8 mouse cellular contexts compared by ENCODE assay signal in the genomic region with DNA sequence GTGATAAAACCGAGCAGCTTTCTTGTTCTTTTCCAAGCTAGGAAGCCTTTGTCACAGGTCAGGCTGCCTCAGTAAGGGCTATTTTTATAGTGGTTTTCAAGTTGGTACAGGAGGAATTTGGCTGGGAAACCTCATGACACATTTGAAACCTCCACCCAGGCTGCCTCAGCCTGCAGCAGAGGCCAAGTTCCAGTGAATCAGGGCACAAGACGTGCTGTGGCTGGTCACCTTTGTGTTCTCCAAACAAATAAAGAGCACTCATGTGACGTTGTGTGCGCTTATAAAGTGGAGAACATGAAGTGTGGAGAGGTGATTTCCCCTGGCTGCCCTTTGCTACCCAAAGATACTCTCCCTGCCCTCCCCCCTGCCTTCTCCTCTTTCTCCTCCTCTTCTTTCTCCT. TPM values are rescaled to one million over a fixed set of nuclear protein-coding genes. Genes with fewer than 3 reads are reported as not detected.
DNase-seq lines count a peak whose midpoint lies in the region; ATAC-seq and TF ChIP-seq lines count a peak whose summit lies in the region.
"Had no signal": no experiment of that assay in that cellular context is flagged by ENCODE, and none has a peak within 500 bp of the region (broad histone marks: within the 10 kb centered on the region; RNA-seq: fewer than 3 reads in every experiment).

No protein-coding gene starts in this region.

- TF ChIP-seq EP300 in stomach, postnatal 0 days (optimal IDR thresholded peaks at IDR 0.05), result no peak

- peak overlapping the region; percentile 81 for H3K27ac ChIP-seq in stomach, postnatal 0 days (replicated peaks)
- no peak overlapping the region for H3K27ac ChIP-seq in forebrain, postnatal 0 days (ENCODE audit: low read depth, low read length)
- H3K27ac ChIP-seq: midbrain, embryonic 12.5 days had no signal

- ATAC-seq in stomach, postnatal 0 days (ENCODE audit: low FRiP score, low TSS enrichment), result peak; percentile 68
- ATAC-seq in forebrain, postnatal 0 days, result no peak

- peak; percentile 84 for DNase-seq in Muller cell, postnatal 12 days (ENCODE audit: inconsistent ontology term)
- DNase-seq in adrenal gland, adult 8-10 months, result peak; percentile 45
- DNase-seq in gastrocnemius, postnatal 25 days, result peak; percentile 83
- peak; percentile 35 for DNase-seq in kidney, postnatal 14 days
- DNase-seq in stomach, postnatal 0 days (ENCODE audit: low spot score), result peak; percentile 65
- no peak for DNase-seq in right cerebral cortex, postnatal 10 days (ENCODE audit: low spot score in 2 of 2)
- no peak for DNase-seq in forebrain, postnatal 0 days

- whole genome bisulfite sequencing in stomach, postnatal 0 days, result 17% methylated on average over 4 of the region's 4 CpGs
- WGBS in forebrain, postnatal 0 days, result 33% methylated on average over 4 of the region's 4 CpGs

- H3K9ac ChIP-seq in stomach, postnatal 0 days (ENCODE audit: low read length), result no peak overlapping the region
- no peak overlapping the region for H3K9ac ChIP-seq in forebrain, postnatal 0 days
- H3K9ac ChIP-seq: midbrain, embryonic 12.5 days had no signal

- H3K9me3 ChIP-seq in stomach, postnatal 0 days (ENCODE audit: control insufficient read depth, low read length), result no peaks in the 10 kb centered on the region
- H3K9me3 ChIP-seq in forebrain, postnatal 0 days (ENCODE audit: low read length), result no peaks in the 10 kb centered on the region
- H3K9me3 ChIP-seq: midbrain, embryonic 12.5 days had no signal

- H3K36me3 ChIP-seq in stomach, postnatal 0 days (ENCODE audit: control insufficient read depth, insufficient read depth, low read length), result no peaks in the 10 kb centered on the region
- H3K36me3 ChIP-seq in forebrain, postnatal 0 days (ENCODE audit: insufficient read depth), result no peaks in the 10 kb centered on the region
- H3K36me3 ChIP-seq: midbrain, embryonic 12.5 days had no signal

- no peak overlapping the region for H3K4me2 ChIP-seq in stomach, postnatal 0 days (replicated peaks; ENCODE audit: low read depth)
- no peak overlapping the region for H3K4me2 ChIP-seq in forebrain, postnatal 0 days (ENCODE audit: low read depth)
- H3K4me2 ChIP-seq: midbrain, embryonic 12.5 days had no signal

- H3K4me1 ChIP-seq in stomach, postnatal 0 days (replicated peaks; ENCODE audit: control insufficient read depth, insufficient read depth), result no peaks in the 10 kb centered on the region
- no peaks in the 10 kb centered on the region for H3K4me1 ChIP-seq in forebrain, postnatal 0 days (ENCODE audit: insufficient read depth)

- H3K4me3 ChIP-seq in stomach, postnatal 0 days (ENCODE audit: low read depth, low read length), result no peak overlapping the region
- H3K4me3 ChIP-seq in forebrain, postnatal 0 days (ENCODE audit: low read depth, low read length), result no peak overlapping the region
- H3K4me3 ChIP-seq: midbrain, embryonic 12.5 days had no signal

- no peaks in the 10 kb centered on the region for H3K27me3 ChIP-seq in stomach, postnatal 0 days (ENCODE audit: control insufficient read depth, insufficient read depth, low read length)
- H3K27me3 ChIP-seq in forebrain, postnatal 0 days (ENCODE audit: insufficient read depth, low read length), result no peaks in the 10 kb centered on the region
- H3K27me3 ChIP-seq: midbrain, embryonic 12.5 days had no signal

- no peak for TF ChIP-seq CTCF in stomach, postnatal 0 days (IDR thresholded peaks at IDR 0.05; ENCODE audit: low read depth)
- no peak for TF ChIP-seq CTCF in forebrain, postnatal 0 days (IDR thresholded peaks at IDR 0.05; ENCODE audit: low read depth)

RNA-seq across cellular contexts. Expression of gene Smg1, which starts 8.9 kb away (rescaled TPM):
- 10 to 100 TPM; 50.3 to 75.5 (median 58.2) TPM for total RNA-seq in adrenal gland, adult 8-10 months (2022)
- 10 to 100 TPM; 21.3 to 22.6 TPM for total RNA-seq in gastrocnemius, postnatal 25 days (2021)
- polyA plus RNA-seq in stomach, postnatal 0 days (2015; fragmentation: Nextera tagmentation; extraction: Ambion mirVana), result 6.4 and 8.5 TPM in 2 replicates
- total RNA-seq in forebrain, postnatal 0 days (2014; rRNA removed), result 46.1 and 57.4 TPM in 2 replicates
- polyA plus RNA-seq in forebrain, postnatal 0 days (2015; fragmentation: Nextera tagmentation; extraction: Ambion mirVana), result 7.2 and 14.2 TPM in 2 replicates

Comparison
In these comparisons a context has a peak if more than half of its experiments do, and no peak if none do; other contexts are left out.
1. DNase-seq: peak in Muller cell, postnatal 12 days (single experiment), adrenal gland, adult 8-10 months (single experiment), gastrocnemius, postnatal 25 days (single experiment), kidney, postnatal 14 days (single experiment) and stomach, postnatal 0 days (single experiment); none in right cerebral cortex, postnatal 10 days (0 of 2) and forebrain, postnatal 0 days (single experiment).